Mouse (Mus musculus): ENCODE measurements around the gene Slc29a1. TPM values are rescaled to one million over a fixed set of nuclear protein-coding genes. Genes with fewer than 3 reads are reported as not detected.

The Slc29a1 gene
- total RNA-seq (2014; rRNA removed), result 68.3 and 84.5 TPM in 2 replicates
- polyA plus RNA-seq (2015; fragmentation: Nextera tagmentation; extraction: Ambion mirVana), result 76.2 and 84.4 TPM in 2 replicates

DNA sequence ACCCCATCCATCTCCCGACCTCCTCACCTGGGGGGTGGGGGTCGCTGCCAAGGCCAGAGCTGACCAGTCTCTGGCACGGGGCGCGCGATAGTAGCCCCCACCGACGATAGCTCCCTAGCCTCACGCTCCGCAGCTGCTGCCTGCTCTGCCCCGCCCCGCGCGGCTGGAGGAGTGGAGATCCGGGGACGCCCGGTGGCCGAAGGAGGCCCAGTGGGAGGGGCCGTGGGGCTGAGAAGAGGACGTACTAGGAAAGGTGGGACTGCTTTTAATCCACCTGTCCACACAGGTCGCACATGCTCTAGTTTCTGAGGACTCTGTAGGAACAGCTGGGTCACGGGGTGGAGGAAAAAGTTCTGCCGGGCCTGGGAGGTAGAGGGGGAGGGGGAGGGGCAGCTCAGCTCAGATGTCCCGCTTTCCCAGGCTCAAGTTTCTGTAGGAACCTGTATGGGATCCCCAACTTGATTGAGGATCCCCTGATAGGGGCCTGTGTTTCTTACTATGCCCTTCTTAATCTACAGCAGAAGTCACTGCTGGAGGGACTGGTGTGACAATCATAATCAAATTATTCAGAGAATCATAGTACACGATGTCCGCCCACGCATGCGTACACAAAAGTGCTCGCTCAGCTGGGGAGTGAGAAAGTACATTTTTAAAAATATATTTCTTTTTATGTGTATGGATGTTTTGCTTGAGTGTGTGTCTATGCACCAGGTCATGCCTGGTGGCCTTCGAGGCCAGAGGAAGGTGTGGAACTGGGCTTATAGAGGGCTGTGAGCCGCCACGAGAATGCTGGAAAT, at the start of gene Slc29a1:
Gene Slc29a1 (minus strand): TSS at position 161 of the 797 bp plus-strand sequence.
- Histone ChIP-seq H3K4me1 (ENCODE audit: insufficient read depth) (peaks cover 10% of the 10 kb centered on the region), H3K9me3 (ENCODE audit: low read length) (no peaks in the 10 kb centered on the region), H3K9ac (no peak within 1 kb of the TSS; the same call in 1 of the 2 replicates), H3K4me3 (ENCODE audit: low read depth, low read length) (peak within 1 kb of the TSS; percentile 4; the same call in 1 of the 2 replicates), H3K36me3 (ENCODE audit: insufficient read depth) (no peaks in the 10 kb centered on the region), H3K27ac (ENCODE audit: low read depth, low read length) (no peak within 1 kb of the TSS), H3K27me3 (ENCODE audit: insufficient read depth, low read length) (peaks cover 7% of the 10 kb centered on the region; the same call in 1 of the 2 replicates), H3K4me2 (ENCODE audit: low read depth) (peak within 1 kb of the TSS; percentile 25)
- DNase-seq, result no peak
- 16% methylated on average over 32 of the region's 32 CpGs for WGBS
- no peak for ATAC-seq
- no peak for TF ChIP-seq CTCF (IDR thresholded peaks at IDR 0.05; ENCODE audit: low read depth)

DNA sequence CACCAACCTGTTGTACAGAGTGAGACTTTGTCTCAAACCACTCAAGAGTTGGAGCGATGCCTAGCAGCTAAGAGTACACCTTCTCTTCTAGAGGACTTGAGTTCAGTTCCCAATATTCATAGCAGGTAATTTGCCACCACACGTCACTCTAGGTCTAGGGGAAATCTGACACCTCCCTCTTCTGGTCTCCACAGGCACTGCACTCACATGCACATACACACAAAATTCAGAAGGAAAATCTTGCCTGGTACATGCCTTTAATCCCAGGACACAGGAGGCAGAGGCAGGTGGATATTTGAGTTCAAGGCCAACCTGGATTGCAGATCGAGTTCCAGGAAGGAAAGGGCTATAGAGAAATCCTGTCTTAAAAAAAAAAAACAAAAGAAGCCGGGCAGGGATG, 44.8 kb upstream of the Slc29a1 start:
- 91% methylated on average over 4 of the region's 4 CpGs for WGBS
- no peak for ATAC-seq
- Histone ChIP-seq H3K4me1 (ENCODE audit: insufficient read depth) (no peaks in the 10 kb centered on the region), H3K27me3 (ENCODE audit: insufficient read depth, low read length) (no peaks in the 10 kb centered on the region), H3K4me3 (ENCODE audit: low read depth, low read length) (no peak overlapping the region), H3K9me3 (ENCODE audit: low read length) (no peaks in the 10 kb centered on the region), H3K9ac (no peak overlapping the region), H3K4me2 (ENCODE audit: low read depth) (no peak overlapping the region), H3K27ac (ENCODE audit: low read depth, low read length) (no peak overlapping the region), H3K36me3 (ENCODE audit: insufficient read depth) (no peaks in the 10 kb centered on the region)
- 0 out of 2 replicates have a peak, but pooled peaks have one; percentile 30 for TF ChIP-seq CTCF (IDR thresholded peaks at IDR 0.05; ENCODE audit: low read depth)
- DNase-seq, result no peak

DNA sequence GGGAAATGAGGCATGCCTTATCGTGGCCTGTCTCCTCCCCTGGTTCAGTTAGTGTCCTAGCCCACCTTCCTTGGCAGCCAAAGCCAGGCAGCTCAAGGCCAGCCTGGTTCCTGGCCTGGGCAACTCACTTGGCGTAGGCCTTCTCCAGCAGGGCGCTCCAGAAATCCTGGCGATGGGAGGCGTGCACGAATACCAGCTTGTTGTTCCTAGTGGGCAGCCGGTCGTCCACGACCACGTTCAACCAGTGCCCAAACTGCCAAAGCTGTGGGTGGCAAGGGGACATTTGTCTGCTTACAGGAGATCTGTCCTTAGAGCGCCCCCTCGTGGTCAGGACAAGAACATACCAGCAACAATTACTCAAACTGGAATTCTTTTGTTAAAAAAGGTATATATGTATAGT, 43.3 kb upstream of the Slc29a1 start:
- H3K27ac ChIP-seq (ENCODE audit: low read depth, low read length), result no peak overlapping the region
- H3K9ac ChIP-seq, result no peak overlapping the region
- TF ChIP-seq CTCF (IDR thresholded peaks at IDR 0.05; ENCODE audit: low read depth), result peak; percentile 84
- H3K4me1 ChIP-seq (ENCODE audit: insufficient read depth), result no peaks in the 10 kb centered on the region
- ATAC-seq, result peak; percentile 54; the same call in 1 of the 2 replicates
- peak; percentile 72 for DNase-seq
- WGBS, result 16% methylated on average over 12 of the region's 12 CpGs
- H3K36me3 ChIP-seq (ENCODE audit: insufficient read depth), result no peaks in the 10 kb centered on the region
- H3K9me3 ChIP-seq (ENCODE audit: low read length), result no peaks in the 10 kb centered on the region
- H3K4me3 ChIP-seq (ENCODE audit: low read depth, low read length), result no peak overlapping the region
- H3K4me2 ChIP-seq (ENCODE audit: low read depth), result no peak overlapping the region
- H3K27me3 ChIP-seq (ENCODE audit: insufficient read depth, low read length), result no peaks in the 10 kb centered on the region

DNA sequence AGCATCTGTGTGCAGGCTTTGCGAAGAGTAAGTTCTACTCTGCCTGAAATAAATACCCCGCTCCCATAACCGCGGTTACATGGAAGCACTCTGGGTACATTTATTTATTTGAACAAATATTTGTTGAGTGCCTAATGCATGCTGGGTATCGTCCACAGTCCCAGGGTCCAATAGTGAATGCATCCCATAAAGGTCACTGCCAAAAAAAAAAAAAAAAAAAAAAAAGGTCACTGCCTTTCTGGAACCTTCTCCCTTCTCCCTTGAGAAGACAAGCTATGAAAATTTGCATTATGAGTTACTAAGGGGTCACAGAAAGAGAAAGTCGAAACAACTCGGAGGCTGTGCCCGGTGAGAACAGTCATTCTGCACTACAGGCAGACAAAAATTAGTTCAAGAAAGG, 42.6 kb upstream of the Slc29a1 start:
- H3K9me3 ChIP-seq (ENCODE audit: low read length), result no peaks in the 10 kb centered on the region
- no peak overlapping the region for H3K4me3 ChIP-seq (ENCODE audit: low read depth, low read length)
- no peak for TF ChIP-seq CTCF (IDR thresholded peaks at IDR 0.05; ENCODE audit: low read depth)
- no peak overlapping the region for H3K9ac ChIP-seq
- no peak overlapping the region for H3K4me2 ChIP-seq (ENCODE audit: low read depth)
- no peaks in the 10 kb centered on the region for H3K27me3 ChIP-seq (ENCODE audit: insufficient read depth, low read length)
- no peak overlapping the region for H3K27ac ChIP-seq (ENCODE audit: low read depth, low read length)
- ATAC-seq (no peak), DNase-seq (no peak)
- no peaks in the 10 kb centered on the region for H3K4me1 ChIP-seq (ENCODE audit: insufficient read depth)
- 94% methylated on average over 8 of the region's 8 CpGs for WGBS
- no peaks in the 10 kb centered on the region for H3K36me3 ChIP-seq (ENCODE audit: insufficient read depth)

DNA sequence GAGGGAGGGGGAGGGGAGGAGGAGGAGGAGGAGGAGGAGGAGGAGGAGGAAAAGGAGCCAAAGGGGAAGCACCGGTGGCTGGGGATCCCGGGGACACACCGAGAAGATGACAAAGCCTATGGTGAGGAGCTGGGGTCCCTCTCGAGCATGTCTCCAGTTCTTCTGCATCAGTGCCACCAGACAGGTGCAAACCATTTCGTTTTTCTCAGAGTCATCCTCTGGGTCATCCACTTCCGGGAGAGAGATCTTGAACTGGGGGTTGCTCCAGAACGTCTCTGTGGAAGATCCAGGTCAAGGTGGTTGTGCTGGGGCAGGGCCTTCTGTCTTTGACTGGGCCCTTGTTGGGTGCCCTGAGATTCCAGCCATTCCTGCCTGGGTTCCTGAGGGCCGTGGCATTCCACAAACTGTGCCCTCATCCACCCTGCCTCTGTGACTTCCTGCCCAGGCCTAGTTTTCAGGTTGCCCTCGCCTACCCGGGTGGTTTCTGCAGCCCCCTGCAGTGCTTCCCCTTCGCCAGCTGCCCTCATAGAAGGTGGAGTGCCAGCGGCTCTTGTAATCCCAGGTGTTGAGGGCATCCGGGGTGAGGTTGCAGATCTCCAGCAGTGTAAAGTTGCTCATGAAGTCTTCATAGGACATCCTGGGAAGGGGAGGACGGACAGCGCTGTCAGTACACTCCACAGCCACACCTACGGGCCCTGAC, 39.3 kb upstream of the Slc29a1 start:
- 76% methylated on average over 16 of the region's 16 CpGs for WGBS
- DNase-seq (no peak), ATAC-seq (no peak)
- no peak for TF ChIP-seq CTCF (IDR thresholded peaks at IDR 0.05; ENCODE audit: low read depth)
- Histone ChIP-seq H3K9me3 (ENCODE audit: low read length) (no peaks in the 10 kb centered on the region), H3K4me2 (ENCODE audit: low read depth) (no peak overlapping the region), H3K36me3 (ENCODE audit: insufficient read depth) (no peaks in the 10 kb centered on the region), H3K4me3 (ENCODE audit: low read depth, low read length) (no peak overlapping the region), H3K27ac (ENCODE audit: low read depth, low read length) (no peak overlapping the region), H3K4me1 (ENCODE audit: insufficient read depth) (no peaks in the 10 kb centered on the region), H3K27me3 (ENCODE audit: insufficient read depth, low read length) (no peaks in the 10 kb centered on the region), H3K9ac (no peak overlapping the region)

DNA sequence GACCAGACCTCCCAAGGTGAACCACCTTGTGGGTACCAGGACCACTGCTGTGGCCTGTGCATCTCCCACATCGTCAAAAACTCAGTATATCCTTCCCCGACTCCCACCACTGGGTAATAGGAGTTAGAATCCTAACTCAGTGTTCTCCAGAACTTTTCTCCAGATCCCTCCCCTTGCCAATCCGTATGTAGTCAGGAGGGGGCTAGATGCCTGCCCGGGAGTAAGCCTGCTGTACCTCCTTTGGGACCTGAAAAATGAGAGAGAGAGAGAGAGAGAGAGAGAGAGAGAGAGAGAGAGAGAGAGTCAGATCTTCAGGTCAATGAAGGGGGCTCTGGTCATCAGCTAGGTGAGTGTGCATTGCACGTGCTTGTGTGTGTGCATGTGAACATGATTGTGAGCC, 34.6 kb upstream of the Slc29a1 start:
- DNase-seq, result no peak
- Histone ChIP-seq H3K4me2 (ENCODE audit: low read depth) (no peak overlapping the region), H3K4me1 (ENCODE audit: insufficient read depth) (peaks cover 10% of the 10 kb centered on the region; the same call in 1 of the 2 replicates), H3K9me3 (ENCODE audit: low read length) (no peaks in the 10 kb centered on the region), H3K27ac (ENCODE audit: low read depth, low read length) (no peak overlapping the region), H3K36me3 (ENCODE audit: insufficient read depth) (no peaks in the 10 kb centered on the region), H3K27me3 (ENCODE audit: insufficient read depth, low read length) (no peaks in the 10 kb centered on the region), H3K4me3 (ENCODE audit: low read depth, low read length) (no peak overlapping the region), H3K9ac (no peak overlapping the region)
- no peak for ATAC-seq
- no peak for TF ChIP-seq CTCF (IDR thresholded peaks at IDR 0.05; ENCODE audit: low read depth)
- WGBS, result 88% methylated on average over 5 of the region's 5 CpGs

DNA sequence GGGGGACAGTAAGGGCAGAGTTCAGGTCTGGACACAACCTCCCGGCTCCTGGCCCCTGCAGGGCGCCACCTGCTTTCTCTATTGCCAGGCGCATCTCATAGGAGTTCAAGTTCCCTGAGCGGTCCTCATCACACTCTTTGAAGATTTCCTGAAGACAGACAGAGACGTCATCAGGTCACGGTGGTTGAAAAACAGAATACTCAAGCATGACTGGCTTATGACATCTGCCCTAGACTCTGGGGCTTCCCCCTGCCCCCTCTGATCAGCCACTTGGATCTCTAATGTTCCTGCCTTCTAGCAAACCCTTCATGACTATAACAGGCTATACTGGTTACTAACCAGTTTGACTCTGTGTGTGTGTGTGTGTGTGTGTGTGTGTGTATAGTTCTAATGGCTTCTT, 32.5 kb upstream of the Slc29a1 start:
- WGBS, result 83% methylated on average over 6 of the region's 6 CpGs
- no peak overlapping the region for H3K4me3 ChIP-seq (ENCODE audit: low read depth, low read length)
- no peaks in the 10 kb centered on the region for H3K36me3 ChIP-seq (ENCODE audit: insufficient read depth)
- H3K9ac ChIP-seq, result no peak overlapping the region
- H3K27me3 ChIP-seq (ENCODE audit: insufficient read depth, low read length), result peaks cover 6% of the 10 kb centered on the region; the same call in 1 of the 2 replicates
- H3K4me2 ChIP-seq (ENCODE audit: low read depth), result no peak overlapping the region
- DNase-seq, result no peak
- ATAC-seq, result no peak
- TF ChIP-seq CTCF (IDR thresholded peaks at IDR 0.05; ENCODE audit: low read depth), result no peak
- H3K4me1 ChIP-seq (ENCODE audit: insufficient read depth), result peaks cover 10% of the 10 kb centered on the region; the same call in 1 of the 2 replicates
- no peak overlapping the region for H3K27ac ChIP-seq (ENCODE audit: low read depth, low read length)
- no peaks in the 10 kb centered on the region for H3K9me3 ChIP-seq (ENCODE audit: low read length)
